Mouse (Mus musculus) limb, embryonic 10.5 days (tissue): Measurements from ENCODE around the gene Sugp1. TPM values are rescaled to one million over a fixed set of nuclear protein-coding genes. Genes with fewer than 3 reads are reported as not detected.
"Not testable (repeated sequence)": the region's sequence is repeated elsewhere in the genome, so short reads cannot be mapped to it uniquely, and the experiment has no call there.

Experiments used
- DNase-seq: peaks from one replicate; pipeline ENCODE4 v3.0.0-alpha.2; 2017; ENCODE audit warnings: low spot score
- H3K27ac ChIP-seq: fragments of 300-500 bp; sonication (generic); 2 replicates; pipeline ENCODE4 v1.5.1; 2016; ENCODE audit warnings: mild to moderate bottlenecking
- H3K27me3 ChIP-seq: fragments of 300-500 bp; sonication (generic); 2 replicates; pipeline ENCODE4 v1.6.1; 2016; ENCODE audit warnings: low read depth, mild to moderate bottlenecking; ENCODE audit not compliant: poor library complexity, severe bottlenecking
- H3K36me3 ChIP-seq: fragments of 300-500 bp; sonication (generic); 2 replicates; pipeline ENCODE4 v1.6.1; 2016; ENCODE audit warnings: mild to moderate bottlenecking, moderate library complexity
- H3K4me1 ChIP-seq: fragments of 300-500 bp; sonication (generic); 2 replicates; pipeline ENCODE4 v1.6.1; 2016
- H3K4me3 ChIP-seq: fragments of 300-500 bp; sonication (generic); 2 replicates; pipeline ENCODE4 v1.5.1; 2016; ENCODE audit warnings: mild to moderate bottlenecking, moderate library complexity
- H3K9me3 ChIP-seq: fragments of 300-500 bp; sonication (generic); replicated peaks from 2 replicates; pipeline ENCODE4 v1.6.1; 2016; ENCODE audit warnings: mild to moderate bottlenecking
- WGBS: fragments of 180-500 bp; shearing (Covaris S2); methylation state at CpG from one replicate; pipeline ENCODE4 v1.1.7; 2016; 5-methylcytosine and 5-hydroxymethylcytosine counted together
- polyA plus RNA-seq: library from polyadenylated mRNA; unstranded; fragments of >200 nt; fragmentation: Nextera tagmentation; extraction: Ambion mirVana; gene quantifications from 2 replicates; pipeline ENCODE4 v1.2.1, GENCODE M21; 2016

Sugp1 gene
- polyA plus RNA-seq, 1 experiment from 2014 or later = 60.7 TPM

- 89% methylated on average over 14 of the region's 14 CpGs for WGBS
- not testable (repeated sequence) for H3K27ac ChIP-seq, H3K4me3 ChIP-seq, H3K9me3 ChIP-seq, H3K4me1 ChIP-seq, H3K36me3 ChIP-seq, DNase-seq, H3K27me3 ChIP-seq
Measured at GRCm38 (mm10) chr8:70010796-70011195, 31.8 kb upstream of the Sugp1 start.

- Histone ChIP-seq H3K9me3 (no peaks in the 10 kb centered on the region), H3K4me3 (no peak overlapping the region), H3K36me3 (peaks cover 15% of the 10 kb centered on the region), H3K27ac (no peak overlapping the region), H3K27me3 (no peaks in the 10 kb centered on the region), H3K4me1 (no peaks in the 10 kb centered on the region)
- WGBS = 87% methylated on average over 3 of the region's 3 CpGs
- no peak for DNase-seq
Measured at GRCm38 (mm10) chr8:70012350-70012749, 30.3 kb upstream of the Sugp1 start.

- Histone ChIP-seq H3K27me3 (no peaks in the 10 kb centered on the region), H3K9me3 (no peaks in the 10 kb centered on the region), H3K4me3 (no peak overlapping the region), H3K27ac (no peak overlapping the region), H3K4me1 (no peaks in the 10 kb centered on the region), H3K36me3 (peaks cover 19% of the 10 kb centered on the region)
- 91% methylated on average over 1 of the region's 1 CpGs for WGBS
- DNase-seq = no peak
Measured at GRCm38 (mm10) chr8:70012763-70013162, 29.9 kb upstream of the Sugp1 start.

GRCm38 (mm10) chr8:70015017-70015416 lies 27.6 kb upstream of the Sugp1 start:
- no peak overlapping the region for H3K4me3 ChIP-seq
- no peaks in the 10 kb centered on the region for H3K9me3 ChIP-seq
- DNase-seq = no peak
- H3K36me3 ChIP-seq = peaks cover 41% of the 10 kb centered on the region
- no peak overlapping the region for H3K27ac ChIP-seq
- 85% methylated on average over 1 of the region's 1 CpGs for WGBS
- H3K4me1 ChIP-seq = no peaks in the 10 kb centered on the region
- H3K27me3 ChIP-seq = no peaks in the 10 kb centered on the region

GRCm38 (mm10) chr8:70023596-70023995 lies 19.0 kb upstream of the Sugp1 start:
- Histone ChIP-seq H3K4me3 (no peak overlapping the region), H3K9me3 (no peaks in the 10 kb centered on the region), H3K27me3 (no peaks in the 10 kb centered on the region), H3K36me3 (peaks cover 100% of the 10 kb centered on the region), H3K27ac (no peak overlapping the region), H3K4me1 (no peaks in the 10 kb centered on the region)
- no peak for DNase-seq
- WGBS = 90% methylated on average over 8 of the region's 8 CpGs

- Histone ChIP-seq H3K36me3 (peaks cover 100% of the 10 kb centered on the region), H3K27ac (no peak overlapping the region), H3K27me3 (no peaks in the 10 kb centered on the region), H3K4me1 (no peaks in the 10 kb centered on the region), H3K4me3 (no peak overlapping the region), H3K9me3 (no peaks in the 10 kb centered on the region)
- WGBS = 90% methylated on average over 2 of the region's 2 CpGs
- DNase-seq = no peak
Measured at GRCm38 (mm10) chr8:70026151-70026550, 16.5 kb upstream of the Sugp1 start.

GRCm38 (mm10) chr8:70030255-70030654 lies 12.4 kb upstream of the Sugp1 start:
- 94% methylated on average over 1 of the region's 1 CpGs for WGBS
- H3K9me3 ChIP-seq = no peaks in the 10 kb centered on the region
- H3K4me1 ChIP-seq = no peaks in the 10 kb centered on the region
- no peak overlapping the region for H3K27ac ChIP-seq
- no peak for DNase-seq
- H3K27me3 ChIP-seq = no peaks in the 10 kb centered on the region
- H3K4me3 ChIP-seq = no peak overlapping the region
- peaks cover 85% of the 10 kb centered on the region for H3K36me3 ChIP-seq

- peaks cover 14% of the 10 kb centered on the region for H3K4me1 ChIP-seq
- no peaks in the 10 kb centered on the region for H3K9me3 ChIP-seq
- 90% methylated on average over 1 of the region's 1 CpGs for WGBS
- H3K27ac ChIP-seq = no peak overlapping the region
- H3K27me3 ChIP-seq = no peaks in the 10 kb centered on the region
- H3K4me3 ChIP-seq = no peak overlapping the region
- no peak for DNase-seq
- H3K36me3 ChIP-seq = peaks cover 52% of the 10 kb centered on the region
Measured at GRCm38 (mm10) chr8:70037994-70038393, 4.6 kb upstream of the Sugp1 start.

- H3K27ac ChIP-seq = peak overlapping the region; percentile 92
- WGBS = 1% methylated on average over 47 of the region's 47 CpGs
- no peak for DNase-seq
- peak overlapping the region; percentile 98 for H3K4me3 ChIP-seq
- H3K9me3 ChIP-seq = no peaks in the 10 kb centered on the region
- H3K36me3 ChIP-seq = peaks cover 28% of the 10 kb centered on the region
- peaks cover 26% of the 10 kb centered on the region for H3K4me1 ChIP-seq
- no peaks in the 10 kb centered on the region for H3K27me3 ChIP-seq
Measured at GRCm38 (mm10) chr8:70041885-70042546, 597 bp upstream of the Sugp1 start.

- Histone ChIP-seq H3K27ac (no peak overlapping the region), H3K9me3 (no peaks in the 10 kb centered on the region), H3K27me3 (no peaks in the 10 kb centered on the region), H3K4me1 (peaks cover 31% of the 10 kb centered on the region), H3K4me3 (peak overlapping the region; percentile 98), H3K36me3 (peaks cover 25% of the 10 kb centered on the region)
- WGBS = 88% methylated on average over 5 of the region's 5 CpGs
- no peak for DNase-seq
Measured at GRCm38 (mm10) chr8:70043996-70044395, 1.4 kb downstream of the Sugp1 start.

GRCm38 (mm10) chr8:70049662-70050061 lies 7.0 kb downstream of the Sugp1 start:
- peaks cover 72% of the 10 kb centered on the region for H3K36me3 ChIP-seq
- H3K27ac ChIP-seq = no peak overlapping the region

GRCm38 (mm10) chr8:70050434-70050833 lies 7.8 kb downstream of the Sugp1 start:
- not testable (repeated sequence) for H3K4me3 ChIP-seq, H3K9me3 ChIP-seq, H3K27me3 ChIP-seq, H3K27ac ChIP-seq, DNase-seq, H3K4me1 ChIP-seq
- peaks cover 79% of the 10 kb centered on the region for H3K36me3 ChIP-seq
- 94% methylated on average over 5 of the region's 5 CpGs for WGBS

More at GRCm38 (mm10) chr8:70049662-70050061, 7.0 kb downstream of the Sugp1 start:
- Histone ChIP-seq H3K27me3 (no peaks in the 10 kb centered on the region), H3K4me1 (peaks cover 5% of the 10 kb centered on the region; the same call in 1 of the 2 replicates), H3K4me3 (no peak overlapping the region), H3K9me3 (no peaks in the 10 kb centered on the region)
- no peak for DNase-seq

GRCm38 (mm10) chr8:70057721-70058120 lies 15.1 kb downstream of the Sugp1 start:
- Histone ChIP-seq H3K9me3 (no peaks in the 10 kb centered on the region), H3K36me3 (peaks cover 99% of the 10 kb centered on the region)
- WGBS = 89% methylated on average over 1 of the region's 1 CpGs

More at GRCm38 (mm10) chr8:70057721-70058120, 15.1 kb downstream of the Sugp1 start:
- H3K27me3 ChIP-seq = no peaks in the 10 kb centered on the region
- H3K27ac ChIP-seq = no peak overlapping the region
- no peak overlapping the region for H3K4me3 ChIP-seq
- H3K4me1 ChIP-seq = no peaks in the 10 kb centered on the region
- DNase-seq = no peak
